Mouse (Mus musculus): ENCODE measurements around the gene Hipk1.
"Not testable (repeated sequence)": the region's sequence is repeated elsewhere in the genome, so short reads cannot be mapped to it uniquely, and the experiment has no call there.

Gene Hipk1

DNA sequence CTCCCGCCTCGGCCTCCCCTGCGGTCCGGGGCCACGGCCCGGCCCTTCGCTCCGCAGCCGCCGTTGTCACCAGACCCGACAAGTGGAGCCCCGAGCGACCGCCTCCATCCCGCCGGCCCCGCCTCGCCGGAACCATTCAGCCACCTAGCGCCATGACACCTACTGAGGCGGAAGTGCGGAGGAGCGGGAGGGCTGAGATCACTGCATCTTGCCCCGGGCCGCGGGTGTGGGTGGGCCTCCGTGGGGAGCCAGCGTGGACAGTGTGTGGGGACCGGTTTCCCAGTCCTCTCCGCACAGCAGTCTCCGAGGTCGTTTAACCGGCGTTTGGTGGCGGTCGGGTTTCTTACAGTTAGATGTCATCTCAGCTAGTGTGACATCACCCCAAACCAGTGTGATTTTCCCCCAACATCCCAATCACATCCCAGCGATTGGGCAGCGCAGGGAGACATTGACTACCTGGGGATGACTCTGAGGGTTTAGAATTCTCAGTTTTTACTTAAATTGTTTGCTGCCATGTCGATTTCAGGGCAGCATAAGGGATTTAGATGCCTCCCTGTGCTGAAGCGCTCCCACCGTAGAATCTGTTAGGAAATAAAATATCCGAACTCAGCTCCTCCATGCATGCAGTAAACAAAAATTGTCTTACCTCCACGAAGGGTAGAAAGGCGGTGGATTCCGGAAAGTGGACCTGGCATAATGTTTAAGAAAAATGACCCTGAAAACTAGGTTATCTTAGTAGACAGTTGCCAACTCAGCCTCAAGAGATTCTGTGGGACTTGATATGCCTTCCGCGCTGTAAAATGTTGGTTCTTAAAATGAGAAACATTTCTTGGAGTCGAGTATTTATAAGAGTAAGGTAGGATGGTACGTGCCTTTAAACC is at the start of gene Hipk1:
Hipk1 (minus strand) TSS at position 334 of the 881 bp plus-strand sequence.
- ATAC-seq (ENCODE audit: insufficient number of reproducible peaks, low FRiP score, low TSS enrichment) = peak; percentile 96

DNA sequence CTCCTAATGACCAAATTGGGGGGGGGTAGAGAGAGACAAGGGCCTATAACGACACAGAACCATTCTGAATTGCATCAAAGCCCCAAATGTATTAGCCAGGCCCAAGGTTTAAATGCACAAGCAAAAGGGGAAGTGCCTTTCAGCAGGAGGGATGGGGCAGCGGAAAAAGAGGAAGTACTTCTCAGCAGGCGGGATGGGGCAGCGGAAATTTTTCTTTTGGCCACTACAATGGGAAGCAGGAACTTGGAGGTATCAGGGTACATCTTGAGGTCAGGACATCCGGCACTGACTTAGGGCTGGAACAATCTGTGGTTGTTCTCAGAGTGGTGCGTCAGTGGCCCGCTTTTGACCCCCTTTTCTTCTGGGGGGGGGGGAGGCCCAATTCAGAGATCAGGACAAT is 49.6 kb upstream of the Hipk1 start:
- ATAC-seq (ENCODE audit: insufficient number of reproducible peaks, low FRiP score, low TSS enrichment) = not testable (repeated sequence)

DNA sequence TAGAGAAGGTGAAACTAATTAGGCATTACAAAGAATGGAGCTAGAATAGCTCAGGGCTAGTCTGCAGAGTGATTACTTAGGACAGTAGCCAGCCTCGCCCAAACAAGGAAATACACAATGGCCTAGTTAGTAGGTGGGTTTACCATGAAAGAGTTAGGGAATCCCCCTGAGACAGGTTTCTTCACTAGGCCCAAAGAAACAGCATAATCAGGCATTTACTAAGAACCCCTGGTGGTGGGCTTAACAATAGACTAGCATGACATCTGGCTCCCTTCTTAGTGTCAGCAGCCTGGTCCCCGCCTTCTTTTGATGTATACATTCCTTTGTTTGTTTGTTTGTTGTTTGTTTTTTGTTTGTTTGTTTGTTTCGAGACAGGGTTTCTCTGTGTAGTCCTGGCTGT is 48.8 kb upstream of the Hipk1 start:
- not testable (repeated sequence) for ATAC-seq (ENCODE audit: insufficient number of reproducible peaks, low FRiP score, low TSS enrichment)

DNA sequence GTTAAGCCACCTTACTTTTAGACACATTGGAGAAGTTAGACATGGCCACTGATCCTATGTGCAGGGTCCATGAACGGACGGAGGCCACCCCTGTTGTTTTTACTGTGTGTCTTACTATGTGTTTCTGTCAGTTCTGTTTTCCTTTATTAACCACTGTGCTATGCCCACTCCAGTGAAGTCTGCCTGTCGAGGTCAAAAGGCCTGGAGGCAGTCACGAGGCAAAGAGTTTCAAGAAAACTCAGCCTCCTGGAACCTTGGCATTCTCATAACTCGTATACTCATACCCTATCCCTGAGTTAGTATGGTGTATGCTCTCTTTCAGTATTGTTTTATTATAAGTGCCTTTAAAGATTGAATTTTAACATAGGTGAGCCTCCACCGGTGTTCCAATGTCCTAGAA is 48.3 kb upstream of the Hipk1 start:
- no peak for ATAC-seq (ENCODE audit: insufficient number of reproducible peaks, low FRiP score, low TSS enrichment)

DNA sequence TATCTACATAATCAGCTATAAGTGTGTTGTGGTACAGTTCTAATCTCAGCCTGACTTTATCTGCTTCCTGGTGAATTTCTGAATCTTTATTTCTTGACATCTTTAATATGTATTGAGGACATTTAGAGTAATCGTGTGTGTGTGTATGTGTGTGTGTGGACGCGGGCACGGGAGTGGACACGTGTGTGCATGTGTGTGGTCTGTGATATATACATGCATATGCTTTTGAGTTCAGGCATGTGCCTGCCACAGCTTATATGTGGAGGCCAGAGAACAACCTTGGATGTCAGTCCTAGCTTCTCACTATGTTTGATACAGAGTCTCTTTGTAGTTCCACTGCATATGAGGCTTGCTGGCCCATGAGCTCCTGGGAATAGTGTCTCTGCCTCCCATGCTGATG is 45.1 kb upstream of the Hipk1 start:
- no peak for ATAC-seq (ENCODE audit: insufficient number of reproducible peaks, low FRiP score, low TSS enrichment)

DNA sequence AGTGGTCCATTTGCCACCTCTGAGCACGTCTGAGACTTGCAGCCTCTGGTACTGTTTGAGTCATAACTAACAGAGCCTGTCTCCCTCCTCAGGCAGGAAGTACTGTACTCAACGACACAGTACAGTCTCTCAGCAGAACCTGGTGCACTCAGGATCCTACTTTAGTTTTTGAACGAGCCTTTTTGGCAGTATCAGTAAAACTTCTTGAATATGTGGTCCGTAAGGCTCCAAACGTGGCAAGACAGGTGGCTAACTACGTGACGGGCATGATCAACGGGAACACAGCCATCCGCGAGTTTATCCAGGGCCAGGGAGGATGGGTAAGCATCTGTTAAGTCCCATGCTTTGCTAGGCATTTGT is 44.6 kb upstream of the Hipk1 start:
- peak; percentile 78 for ATAC-seq (ENCODE audit: insufficient number of reproducible peaks, low FRiP score, low TSS enrichment)

DNA sequence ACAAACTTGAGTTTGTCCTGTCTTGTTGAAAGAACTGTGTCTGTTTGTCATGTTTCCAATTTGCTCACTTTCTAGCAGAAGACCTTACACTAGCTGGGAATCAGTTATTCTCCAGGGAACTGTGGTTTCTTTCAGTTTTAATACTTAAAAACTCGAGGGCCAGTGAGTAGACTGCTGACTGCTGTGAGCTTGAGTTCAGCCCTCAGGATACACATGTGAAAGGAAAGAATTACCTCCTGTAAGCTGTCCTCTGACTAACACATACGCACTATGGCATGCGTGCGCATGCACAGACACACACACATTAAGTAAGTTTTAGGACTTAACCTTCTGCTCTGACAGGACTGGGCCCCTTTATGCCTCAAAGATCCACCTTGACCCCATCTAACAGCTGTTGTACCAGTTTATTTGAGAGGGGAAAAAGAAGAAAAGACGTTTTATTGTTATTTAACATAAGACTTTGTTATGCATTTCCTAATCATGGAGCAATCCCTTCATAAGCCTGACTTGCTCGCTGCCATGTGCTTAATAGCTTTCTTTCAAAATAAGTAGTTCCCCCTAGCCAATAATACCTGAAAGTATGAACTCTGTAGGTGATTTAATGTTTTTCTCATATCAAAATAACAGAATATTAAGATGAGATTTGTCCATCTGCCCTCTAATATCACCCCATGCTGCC is 44.0 kb upstream of the Hipk1 start:
- ATAC-seq (ENCODE audit: insufficient number of reproducible peaks, low FRiP score, low TSS enrichment) = no peak

DNA sequence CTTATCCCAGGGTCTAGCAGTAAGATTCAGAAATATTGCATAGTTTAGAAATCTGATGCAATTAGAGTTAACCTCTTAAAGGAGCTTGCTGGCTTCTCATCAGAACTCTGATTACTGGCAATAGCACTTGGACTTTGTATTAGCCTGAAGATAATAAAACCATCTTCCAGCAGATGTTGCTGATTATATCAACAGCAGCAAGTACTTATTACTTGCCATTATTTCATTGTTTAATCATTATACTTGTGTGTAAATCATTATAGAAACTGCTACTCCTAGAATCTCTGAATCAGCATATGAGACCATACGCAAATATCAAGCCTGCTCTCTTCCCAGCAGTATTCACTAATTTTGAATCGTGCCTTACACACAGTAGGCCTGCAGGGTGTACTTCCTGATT is 42.6 kb upstream of the Hipk1 start:
- no peak for ATAC-seq (ENCODE audit: insufficient number of reproducible peaks, low FRiP score, low TSS enrichment)

DNA sequence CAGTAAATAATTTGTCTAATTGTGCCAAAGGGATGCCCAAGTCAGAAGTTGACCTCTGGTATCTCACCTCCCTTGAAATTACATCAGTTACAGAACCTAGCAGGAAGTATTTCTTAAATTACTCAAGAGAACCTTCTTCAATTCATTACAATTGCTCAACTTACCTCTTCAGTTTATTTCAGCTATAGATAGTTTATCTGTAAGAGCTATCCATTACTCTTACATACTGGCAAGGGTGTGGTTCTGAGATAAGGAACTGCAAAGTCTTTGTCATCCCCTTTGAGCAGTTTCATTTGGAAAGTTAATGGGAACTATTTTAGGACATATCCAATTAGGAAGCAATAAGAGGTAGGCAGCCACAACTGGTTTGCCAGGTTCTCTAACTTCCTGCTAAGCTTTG is 41.1 kb upstream of the Hipk1 start, which contains the start of gene Bcl2l15:
Bcl2l15 (plus strand) TSS at position 176 of the 400 bp plus-strand sequence.
- ATAC-seq (ENCODE audit: insufficient number of reproducible peaks, low FRiP score, low TSS enrichment) = no peak

DNA sequence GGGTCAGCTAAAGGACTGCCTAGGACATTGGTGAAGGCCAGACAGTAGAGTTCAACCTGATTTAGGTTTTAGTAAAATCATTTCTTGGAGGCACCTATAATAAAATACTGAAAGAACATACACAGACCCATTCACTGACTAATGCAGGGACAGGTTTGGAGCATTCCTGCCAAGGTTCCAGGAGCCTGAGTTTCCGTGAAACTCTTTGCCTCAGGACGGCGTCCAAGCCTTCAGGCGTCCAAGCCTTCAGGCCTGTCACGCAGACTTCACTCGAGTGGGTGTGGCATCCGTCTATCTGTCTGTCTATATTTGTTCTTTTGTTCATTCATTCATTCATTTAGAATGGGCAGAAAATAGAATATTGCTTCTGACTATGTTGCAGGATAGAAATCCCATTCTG is 39.8 kb upstream of the Hipk1 start:
- no peak for ATAC-seq (ENCODE audit: insufficient number of reproducible peaks, low FRiP score, low TSS enrichment)

DNA sequence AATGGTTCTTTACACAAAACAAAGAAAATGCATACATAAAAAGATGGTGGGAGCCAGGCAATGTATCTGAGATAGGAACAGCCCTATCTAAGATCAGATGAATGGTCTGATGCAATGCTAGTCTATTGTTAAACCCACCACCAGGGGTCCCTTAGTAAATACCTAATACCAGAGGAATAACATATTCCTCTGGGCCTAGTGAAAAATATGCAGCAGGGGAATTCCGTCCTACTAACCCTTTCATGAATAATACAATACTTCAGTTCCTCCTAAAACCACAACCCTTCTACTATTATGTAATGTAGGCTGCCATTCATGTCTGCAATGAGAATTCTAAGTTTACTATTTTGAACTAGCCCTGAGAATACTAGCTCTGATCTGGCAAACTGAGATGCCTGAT is 39.3 kb upstream of the Hipk1 start:
- ATAC-seq (ENCODE audit: insufficient number of reproducible peaks, low FRiP score, low TSS enrichment) = not testable (repeated sequence)

DNA sequence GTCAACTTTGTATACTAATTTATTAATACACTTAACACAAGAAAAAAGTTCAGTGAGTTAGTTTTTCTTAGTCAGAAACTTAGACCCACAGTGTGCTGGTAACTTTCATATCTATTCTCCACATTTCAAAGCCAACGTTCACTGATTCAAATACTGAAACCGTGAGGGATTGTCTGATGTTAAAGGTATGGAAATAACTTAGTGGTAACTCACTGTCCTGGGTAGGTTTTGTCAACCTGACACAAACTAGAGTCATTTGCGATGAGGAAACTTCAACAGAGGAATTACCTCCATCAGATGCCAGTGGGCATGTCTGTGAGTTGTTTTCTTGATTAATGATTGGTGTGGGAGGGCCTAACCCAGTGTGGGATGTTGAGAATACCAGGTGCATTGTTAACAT is 37.7 kb upstream of the Hipk1 start:
- ATAC-seq (ENCODE audit: insufficient number of reproducible peaks, low FRiP score, low TSS enrichment) = no peak

DNA sequence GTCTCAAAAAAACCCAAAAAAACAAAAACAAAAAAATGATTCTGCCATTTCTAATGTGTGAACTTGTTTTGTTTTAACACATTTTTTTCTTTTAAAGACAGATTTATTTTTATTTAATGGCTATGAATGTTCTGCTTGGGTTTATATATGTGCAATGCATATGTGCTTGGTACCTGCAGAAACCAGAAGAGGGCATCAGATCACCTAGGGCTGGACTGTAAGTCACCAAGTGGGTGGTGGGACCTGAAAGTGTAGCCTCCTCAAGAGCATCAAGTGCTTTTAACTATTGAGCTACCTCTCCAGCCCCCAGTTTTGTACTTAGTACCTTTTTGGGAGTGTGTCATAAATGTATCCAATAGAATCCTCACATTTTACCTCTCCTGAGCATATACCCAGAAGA is 36.2 kb upstream of the Hipk1 start:
- ATAC-seq (ENCODE audit: insufficient number of reproducible peaks, low FRiP score, low TSS enrichment) = no peak

DNA sequence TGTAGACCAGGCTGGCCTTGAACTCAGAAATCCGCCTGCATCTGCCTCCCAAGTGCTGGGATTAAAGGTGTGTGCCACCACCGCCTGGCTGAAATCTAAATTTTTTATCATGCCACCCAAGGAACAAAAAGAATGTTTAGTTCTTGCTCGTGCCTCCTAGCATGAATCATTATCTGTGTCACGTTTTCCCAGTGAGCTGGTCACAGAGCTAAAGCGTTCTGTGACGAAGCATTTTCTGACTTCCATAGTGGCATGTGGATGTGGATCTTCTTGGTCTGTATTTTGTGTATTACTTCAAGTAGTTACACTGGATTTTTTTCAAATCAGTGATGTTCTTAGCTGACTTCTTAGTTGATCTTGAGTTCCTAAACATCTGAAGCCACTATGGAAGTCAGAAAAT is 19.6 kb upstream of the Hipk1 start:
- no peak for ATAC-seq (ENCODE audit: insufficient number of reproducible peaks, low FRiP score, low TSS enrichment)

DNA sequence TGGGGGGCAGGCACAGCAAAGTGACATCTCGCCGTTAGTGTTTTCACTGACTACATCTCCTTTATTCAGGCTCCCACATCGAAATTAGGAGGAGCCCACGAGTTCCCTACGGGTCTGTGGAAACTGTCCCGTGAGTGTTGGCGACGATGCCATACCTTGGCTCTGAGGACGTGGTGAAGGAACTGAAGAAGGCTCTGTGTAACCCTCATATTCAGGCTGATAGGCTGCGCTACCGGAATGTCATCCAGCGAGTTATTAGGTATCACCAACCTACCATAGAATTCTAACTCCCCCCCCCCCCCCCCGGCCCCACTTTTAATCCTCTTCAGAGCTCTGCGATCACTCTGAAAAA is 18.4 kb upstream of the Hipk1 start:
- ATAC-seq (ENCODE audit: insufficient number of reproducible peaks, low FRiP score, low TSS enrichment) = peak; percentile 57

DNA sequence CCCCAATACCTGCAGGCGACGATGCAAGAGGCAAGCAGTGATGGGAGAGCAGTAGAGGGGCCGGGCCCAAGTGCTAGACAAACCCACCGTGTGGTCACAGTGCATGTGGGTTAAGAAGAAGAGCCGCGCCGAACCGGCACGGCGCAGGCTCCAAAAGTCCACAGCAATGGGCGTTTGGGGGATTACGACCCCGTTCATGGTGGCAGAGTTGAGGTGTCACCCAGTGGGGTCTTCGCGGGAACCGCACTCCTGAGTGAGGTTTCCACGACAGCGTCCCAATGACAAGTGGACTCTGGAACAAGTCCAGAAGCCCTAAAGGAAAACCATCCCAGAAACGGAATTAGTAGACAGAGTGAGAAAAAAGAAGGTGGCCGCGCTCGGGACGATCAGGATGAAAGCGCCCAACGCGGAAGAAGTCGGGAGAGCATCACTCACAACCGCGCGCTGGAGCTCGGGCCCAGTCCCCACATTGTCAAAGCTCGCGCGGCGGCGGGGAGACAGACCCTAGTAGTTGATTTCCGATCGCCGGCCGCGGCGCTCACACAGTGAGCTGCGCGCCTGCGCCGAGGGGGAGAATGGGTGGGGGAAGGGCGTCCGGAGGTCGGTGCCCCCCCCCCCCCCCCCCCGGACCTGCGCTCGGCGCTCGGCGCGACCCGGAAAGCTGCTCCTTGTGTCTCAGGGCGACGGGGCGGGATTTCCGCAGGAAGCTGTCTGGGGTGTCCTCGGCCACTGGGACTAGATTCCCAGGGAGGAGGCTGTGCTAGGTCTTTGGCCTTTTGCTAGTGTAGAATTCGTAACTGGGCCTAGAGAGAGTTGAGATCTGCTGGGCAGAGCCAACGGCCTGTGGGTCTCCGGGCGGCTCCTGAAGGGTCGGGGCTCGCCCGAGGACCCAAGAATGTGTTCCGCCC is 17.8 kb upstream of the Hipk1 start, which contains the start of the genes Dclre1b, Ap4b1 and Gm43064:
Dclre1b (minus strand) TSS at position 554 of the 908 bp plus-strand sequence.
Ap4b1 (plus strand) TSS at position 630 of the 908 bp plus-strand sequence.
Gm43064 (plus strand) TSS at position 683 of the 908 bp plus-strand sequence.
- ATAC-seq (ENCODE audit: insufficient number of reproducible peaks, low FRiP score, low TSS enrichment) = peak; percentile 96

DNA sequence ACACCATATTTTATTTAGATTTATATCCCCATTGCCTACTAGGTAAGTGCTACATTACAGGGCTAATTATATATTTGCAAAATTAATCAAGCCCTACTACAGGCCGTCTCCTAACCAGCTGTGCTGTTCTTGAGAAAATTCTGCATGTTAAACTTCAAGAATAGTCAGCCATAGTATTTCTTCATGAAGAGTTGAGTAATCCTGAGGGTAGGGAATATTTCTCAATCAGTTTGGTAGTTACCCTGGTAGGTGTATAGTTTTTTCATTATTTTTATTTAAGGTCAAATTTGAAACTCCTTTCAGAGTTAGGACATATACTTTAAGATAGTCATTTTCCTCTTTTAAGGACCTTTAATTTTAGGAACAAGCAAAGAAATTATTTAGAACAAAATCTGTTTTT is 14.3 kb upstream of the Hipk1 start:
- ATAC-seq (ENCODE audit: insufficient number of reproducible peaks, low FRiP score, low TSS enrichment) = no peak

DNA sequence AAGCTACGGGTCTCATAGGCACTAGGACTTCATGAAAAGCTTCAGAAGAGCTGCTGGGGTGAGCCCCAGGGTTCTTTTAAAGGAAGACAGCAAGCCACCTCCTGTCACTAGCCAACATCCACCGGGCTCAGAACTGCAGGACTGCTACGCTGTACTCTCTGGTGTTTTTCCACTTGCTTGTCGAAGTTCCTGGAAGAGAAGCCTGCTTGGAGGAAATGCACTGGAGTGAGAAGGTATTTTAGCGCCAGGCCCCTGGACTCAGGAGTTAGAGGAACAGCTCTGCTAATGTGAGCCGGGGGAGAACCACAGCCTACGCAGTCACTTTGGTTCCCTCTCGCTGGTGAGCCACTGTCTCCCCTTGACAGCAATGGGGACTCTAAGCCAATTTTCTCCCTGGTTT is 11.5 kb upstream of the Hipk1 start:
- no peak for ATAC-seq (ENCODE audit: insufficient number of reproducible peaks, low FRiP score, low TSS enrichment)

DNA sequence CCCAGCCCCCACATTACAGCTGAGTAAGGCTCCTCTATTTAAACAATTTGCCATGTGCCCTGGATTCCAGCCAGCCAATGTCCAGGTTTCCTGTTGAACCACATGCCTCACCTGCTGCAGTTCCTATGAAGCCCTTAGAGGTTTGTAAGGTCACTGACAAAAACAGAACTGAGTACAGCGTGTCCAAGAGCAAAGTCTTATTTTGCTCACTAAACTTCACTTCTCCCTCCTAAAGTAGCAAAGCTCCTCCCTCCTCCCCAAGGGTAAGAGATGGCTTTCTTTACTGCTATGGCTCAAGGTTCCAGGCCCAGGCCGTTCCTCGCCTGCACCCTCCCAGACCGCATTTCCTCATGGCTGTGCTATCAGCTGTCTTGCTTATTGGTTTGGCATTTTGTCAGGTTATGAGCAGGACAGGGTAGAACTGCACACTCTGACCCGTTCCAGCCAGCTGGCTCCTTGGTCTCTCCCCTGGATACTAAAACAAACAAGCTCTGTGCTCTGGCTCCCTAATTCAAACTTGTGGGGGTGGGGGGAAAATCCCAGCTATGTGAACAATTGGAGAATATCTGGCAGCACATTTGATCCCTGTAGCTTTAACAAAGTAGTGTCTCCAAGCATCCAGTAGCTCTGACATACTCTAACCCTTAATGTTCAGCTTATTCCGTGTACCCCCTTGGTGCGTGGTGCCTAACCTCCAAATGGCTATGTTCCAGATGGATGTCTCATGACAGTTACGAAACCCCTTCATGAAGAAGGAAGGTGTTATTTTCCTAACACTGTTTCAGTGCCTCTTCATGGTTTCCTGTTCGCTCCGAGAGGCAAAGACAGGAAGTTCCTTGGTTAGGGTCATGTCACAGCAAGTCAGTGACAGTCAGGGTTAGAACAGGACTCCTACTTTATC is 10.5 kb upstream of the Hipk1 start:
- ATAC-seq (ENCODE audit: insufficient number of reproducible peaks, low FRiP score, low TSS enrichment) = peak; percentile 92

DNA sequence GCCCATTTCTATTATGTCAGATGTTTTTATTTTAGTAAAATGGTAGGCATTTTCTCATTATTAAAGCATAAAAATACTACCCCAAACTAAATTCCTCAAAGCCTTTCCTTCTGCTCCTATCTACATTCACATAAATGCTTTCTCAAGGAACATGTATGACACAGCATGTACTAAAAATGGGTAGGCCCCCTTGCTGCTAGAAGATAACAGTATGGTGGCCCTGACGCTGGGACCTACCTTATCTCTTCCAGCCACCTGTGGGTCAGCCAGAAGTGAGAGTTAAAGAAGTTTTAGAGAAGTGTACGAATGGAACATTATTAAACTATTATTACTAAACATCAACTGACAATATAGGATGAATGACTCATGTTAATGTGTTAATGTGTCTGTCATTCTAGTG is 8.1 kb upstream of the Hipk1 start:
- no peak for ATAC-seq (ENCODE audit: insufficient number of reproducible peaks, low FRiP score, low TSS enrichment)
